Mouse (Mus musculus) cerebellum, adult 2 months (tissue): ENCODE measurements around the gene Dntt.

Experiments
- CTCF ChIP-seq: fragments of 200-500 bp; IDR thresholded peaks from 2 replicates; pipeline ENCODE4 v1.5.1; 2011; ENCODE audit warnings: low read depth, mild to moderate bottlenecking, control low read depth, low read length, moderate library complexity, borderline replicate concordance; ENCODE audit not compliant: insufficient read depth
- POLR2A ChIP-seq: fragments of 200-500 bp; IDR thresholded peaks from 2 replicates; pipeline ENCODE4 v1.6.1; 2011; ENCODE audit warnings: low read length, control low read depth, borderline replicate concordance; ENCODE audit not compliant: insufficient read depth

GRCm38 (mm10) chr19:41039110-41039509 is 10.0 kb downstream of the Dntt start:
- TF ChIP-seq CTCF = no peak
- TF ChIP-seq POLR2A = no peak
